Mouse (Mus musculus) spleen, adult 10 weeks (tissue): ENCODE data around the gene Olfr550. TPM values are rescaled to one million over a fixed set of nuclear protein-coding genes. Genes with fewer than 3 reads are reported as not detected.

Source experiments
- polyA plus RNA-seq: library from polyadenylated mRNA; stranded (reverse); fragments of 350-450 nt; fragmentation: Illumina TruSeq; extraction: RNeasy Lipid Tissue Mini Kit (QIAGEN cat#74804); gene quantifications from one replicate; pipeline ENCODE4 v1.2.3, GENCODE M21; 2015; ENCODE audit warnings: low replicate concordance; ENCODE audit not compliant: insufficient read depth

Gene Olfr550
- not detected for polyA plus RNA-seq

DNA sequence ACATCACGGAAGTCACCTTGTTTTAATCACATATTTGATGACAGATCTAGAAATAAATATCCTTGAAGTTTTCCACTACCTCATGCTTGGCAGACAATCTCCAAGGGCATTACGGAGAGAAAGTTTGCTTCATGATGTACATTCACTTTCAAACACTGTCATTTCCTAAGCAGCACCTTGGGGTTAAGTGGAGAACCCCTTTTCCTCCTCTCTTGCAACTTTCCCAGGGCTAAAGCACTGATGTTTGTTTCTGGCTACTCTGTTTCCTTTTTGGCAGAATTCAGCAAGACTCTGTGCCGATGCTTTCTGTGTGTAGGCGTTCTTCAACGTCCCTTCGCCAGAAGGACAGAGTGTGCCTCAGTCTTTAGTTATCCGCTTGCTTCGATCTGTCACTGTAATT is at the start of gene Olfr550:
Gene Olfr550 (plus strand): TSS at position 301 of the 400 bp plus-strand sequence.

GRCm38 (mm10) chr7:102534449-102534848 is 36.8 kb upstream of the Olfr550 start, which contains the start of gene Olfr547:
Gene Olfr547 (plus strand): TSS chr7:102534749.

GRCm38 (mm10) chr7:102540596-102540995 is 30.6 kb upstream of the Olfr550 start, which contains the start of gene Olfr548-ps1:
Gene Olfr548-ps1 (plus strand): TSS chr7:102540896.

GRCm38 (mm10) chr7:102549570-102549969 is 21.7 kb upstream of the Olfr550 start, which contains the start of gene Olfr549:
Gene Olfr549 (plus strand): TSS chr7:102549870.

DNA sequence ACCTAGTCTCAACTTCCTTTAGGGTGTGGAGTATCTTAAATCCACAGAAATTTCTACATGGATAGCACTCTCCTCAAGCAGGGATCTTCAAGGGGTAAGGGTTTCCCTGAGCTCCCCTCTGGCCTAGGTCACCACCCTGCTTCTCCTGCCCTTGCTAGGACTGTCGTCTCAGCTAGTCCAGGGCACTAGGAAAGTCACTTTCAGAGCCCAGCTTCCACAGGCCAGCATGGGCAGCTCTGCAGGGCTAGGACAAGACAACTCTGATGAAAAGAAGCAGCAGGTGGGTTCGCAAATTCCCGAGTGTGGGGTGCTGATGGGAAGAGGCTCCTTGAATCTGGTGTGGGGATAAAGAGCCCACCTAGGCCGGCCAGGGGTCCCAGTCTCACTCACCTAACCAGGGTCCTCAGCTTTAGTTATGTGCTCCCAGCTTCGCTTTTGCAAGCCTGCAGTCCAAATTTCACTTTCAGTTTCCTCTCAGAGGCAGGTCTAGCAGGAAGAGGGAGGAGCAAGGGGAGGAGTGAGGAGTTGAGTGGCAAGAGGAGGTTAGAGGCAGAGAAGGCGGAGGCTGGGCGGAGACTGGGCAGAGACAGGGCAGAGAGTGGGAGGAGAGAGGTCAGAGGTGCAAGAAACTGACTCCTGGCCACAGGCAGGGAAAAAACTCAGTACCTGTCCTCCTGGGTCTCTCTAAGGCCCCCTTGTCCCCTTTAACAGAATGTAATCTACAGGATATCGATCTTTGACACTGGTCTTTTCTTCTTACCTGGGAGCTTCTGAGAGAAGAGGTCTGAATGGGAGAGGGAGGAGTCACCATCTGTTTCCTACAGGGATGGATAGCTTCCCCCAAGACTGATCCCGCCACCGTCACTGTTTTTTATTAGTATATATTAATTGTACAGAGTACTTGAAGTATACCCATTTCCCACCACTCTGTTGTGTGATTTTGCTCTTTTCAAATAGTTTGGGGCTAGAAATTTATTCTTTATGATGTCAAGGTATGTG is 5.9 kb upstream of the Olfr550 start, which contains the start of gene Trim21:
Gene Trim21 (minus strand): TSS at position 488 of the 999 bp plus-strand sequence.

GRCm38 (mm10) chr7:102591786-102592185 is 20.5 kb downstream of the Olfr550 start, which contains the start of gene Olfr551:
Gene Olfr551 (minus strand): TSS chr7:102591886.

GRCm38 (mm10) chr7:102597378-102598031 is 26.3 kb downstream of the Olfr550 start, which contains the start of gene Olfr552:
Gene Olfr552 (plus strand): TSS chr7:102597770.

DNA sequence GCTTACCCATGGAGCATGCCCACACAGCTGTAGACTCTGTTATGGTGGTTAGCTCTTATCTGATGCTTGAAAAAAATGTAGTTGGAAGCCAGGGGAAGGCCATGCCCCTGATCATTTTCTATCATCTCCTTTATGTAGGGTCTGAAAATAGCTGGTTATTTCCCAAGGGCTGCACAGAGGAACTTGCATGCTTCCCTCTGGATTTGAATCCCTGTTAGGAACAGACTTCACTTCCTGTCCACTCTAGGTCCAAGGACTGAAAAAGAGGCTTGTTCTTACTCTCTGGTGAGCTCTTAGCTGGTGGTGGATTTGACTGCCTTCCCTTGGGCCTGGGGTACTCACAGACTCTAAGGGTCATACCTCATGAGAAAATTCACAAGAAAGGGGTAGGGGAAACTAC is 46.9 kb downstream of the Olfr550 start, which contains the start of gene Olfr553:
Gene Olfr553 (minus strand): TSS at position 101 of the 400 bp plus-strand sequence.

Other genes with a start within 250 kb of the Olfr550 start
- gene Rrm1, start 129.7 kb upstream of the Olfr550 start, polyA plus RNA-seq, result 55.2 TPM
- not detected for gene Olfr543, start 89.8 kb upstream of the Olfr550 start, polyA plus RNA-seq
- not detected for gene Olfr544, start 83.1 kb upstream of the Olfr550 start, polyA plus RNA-seq
- not detected for gene Olfr545, start 71.9 kb upstream of the Olfr550 start, polyA plus RNA-seq
- not detected for gene Olfr547, start 36.7 kb upstream of the Olfr550 start, polyA plus RNA-seq
- not detected for gene Olfr548-ps1, start 30.5 kb upstream of the Olfr550 start, polyA plus RNA-seq
- not detected for gene Olfr549, start 21.6 kb upstream of the Olfr550 start, polyA plus RNA-seq
- 58.5 TPM for gene Trim21, start 6.0 kb upstream of the Olfr550 start, polyA plus RNA-seq
- gene Olfr551, start 20.4 kb downstream of the Olfr550 start, polyA plus RNA-seq, result not detected
- not detected for gene Olfr552, start 26.3 kb downstream of the Olfr550 start, polyA plus RNA-seq
- not detected for gene Olfr553, start 46.8 kb downstream of the Olfr550 start, polyA plus RNA-seq
- gene Olfr554, start 67.0 kb downstream of the Olfr550 start, polyA plus RNA-seq, result not detected
- not detected for gene Olfr555, start 87.4 kb downstream of the Olfr550 start, polyA plus RNA-seq
- not detected for gene Olfr556, start 93.5 kb downstream of the Olfr550 start, polyA plus RNA-seq
- gene Trim68, start 115.9 kb downstream of the Olfr550 start, polyA plus RNA-seq, result 25.7 TPM
- not detected for gene Olfr557, start 124.5 kb downstream of the Olfr550 start, polyA plus RNA-seq
- 0.52 TPM for gene Olfr558, start 130.8 kb downstream of the Olfr550 start, polyA plus RNA-seq
- not detected for gene Olfr33, start 147.6 kb downstream of the Olfr550 start, polyA plus RNA-seq
- not detected for gene Olfr559, start 156.0 kb downstream of the Olfr550 start, polyA plus RNA-seq
- not detected for gene Olfr560, start 187.9 kb downstream of the Olfr550 start, polyA plus RNA-seq
- 0.35 TPM for gene Olfr78, start 188.0 kb downstream of the Olfr550 start, polyA plus RNA-seq
- not detected for gene Olfr561, start 199.8 kb downstream of the Olfr550 start, polyA plus RNA-seq
- not detected for gene Olfr564, start 232.0 kb downstream of the Olfr550 start, polyA plus RNA-seq